ENCODE assay signal across 18 mouse cellular contexts in genomic region chr7:36796392-36797187, GRCm38 (mm10).
DNase-seq lines count a peak whose midpoint lies in the region; ATAC-seq and TF ChIP-seq lines count a peak whose summit lies in the region.
"Had no signal": no experiment of that assay in that cellular context is flagged by ENCODE, and none has a peak within 500 bp of the region (broad histone marks: within the 10 kb centered on the region; RNA-seq: fewer than 3 reads in every experiment).

No protein-coding gene starts in this region.

- H3K9ac ChIP-seq in kidney, embryonic 15.5 days = no peak overlapping the region
- no peak overlapping the region for H3K9ac ChIP-seq in ES-E14 (ENCODE audit: insufficient read depth, low read depth, low read length, poor library complexity, severe bottlenecking)
- no peak overlapping the region for H3K9ac ChIP-seq in embryonic facial prominence, embryonic 11.5 days (replicated peaks; ENCODE audit: low read length)
- H3K9ac ChIP-seq in limb, embryonic 14.5 days (ENCODE audit: low read depth, low read length, severe bottlenecking) = no peak overlapping the region
- H3K9ac ChIP-seq: forebrain, embryonic 13.5 days; hindbrain, embryonic 14.5 days; liver, embryonic 13.5 days had no signal

- H3K4me1 ChIP-seq in kidney, embryonic 15.5 days = no peaks in the 10 kb centered on the region
- no peaks in the 10 kb centered on the region for H3K4me1 ChIP-seq in kidney, adult 2 months (ENCODE audit: control insufficient read depth, insufficient read depth, low read length)
- peaks cover 0 to 2% of the 10 kb centered on the region in 2 experiments; a peak in 1 of 4 replicates for H3K4me1 ChIP-seq in ES-E14 (ENCODE audit: control insufficient read depth in 2 of 2, insufficient read depth in 2 of 2, low read length in 2 of 2, poor library complexity in 1 of 2)
- H3K4me1 ChIP-seq in embryonic facial prominence, embryonic 11.5 days (ENCODE audit: control insufficient read depth, insufficient read depth, low read length) = no peaks in the 10 kb centered on the region
- no peaks in the 10 kb centered on the region for H3K4me1 ChIP-seq in limb, embryonic 14.5 days (ENCODE audit: control insufficient read depth, insufficient read depth, low read length)
- H3K4me1 ChIP-seq: forebrain, embryonic 13.5 days; liver, embryonic 13.5 days had no signal

- no peaks in the 10 kb centered on the region for H3K27me3 ChIP-seq in kidney, embryonic 15.5 days
- H3K27me3 ChIP-seq in kidney, adult 2 months (replicated peaks; ENCODE audit: control insufficient read depth, insufficient read depth, low read length) = no peaks in the 10 kb centered on the region
- no peaks in the 10 kb centered on the region for H3K27me3 ChIP-seq in embryonic facial prominence, embryonic 11.5 days (ENCODE audit: control insufficient read depth, insufficient read depth, low read length)
- no peaks in the 10 kb centered on the region for H3K27me3 ChIP-seq in limb, embryonic 14.5 days (ENCODE audit: control insufficient read depth, insufficient read depth, low read length)
- H3K27me3 ChIP-seq: forebrain, embryonic 13.5 days; liver, embryonic 13.5 days had no signal

- no peak overlapping the region for H3K4me3 ChIP-seq in kidney, embryonic 15.5 days (replicated peaks)
- no peak overlapping the region for H3K4me3 ChIP-seq in kidney, adult 2 months (ENCODE audit: insufficient read depth, low read depth, low read length)
- no peak overlapping the region for H3K4me3 ChIP-seq in ES-E14 (ENCODE audit: insufficient read depth in 1 of 2, low read depth in 1 of 2, low read length in 2 of 2, poor library complexity in 1 of 2, severe bottlenecking in 1 of 2)
- no peak overlapping the region for H3K4me3 ChIP-seq in embryonic facial prominence, embryonic 11.5 days (ENCODE audit: low read depth, low read length)
- no peak overlapping the region for H3K4me3 ChIP-seq in limb, embryonic 14.5 days (replicated peaks; ENCODE audit: low read length)
- H3K4me3 ChIP-seq: forebrain, embryonic 13.5 days; liver, embryonic 13.5 days had no signal

- 76% methylated on average over 15 of the region's 15 CpGs for WGBS in kidney, embryonic 15.5 days
- 69% methylated on average over 15 of the region's 15 CpGs for WGBS in kidney, adult 2 months
- WGBS in embryonic facial prominence, embryonic 11.5 days = 82% methylated on average over 15 of the region's 15 CpGs
- WGBS in limb, embryonic 14.5 days = 87% methylated on average over 15 of the region's 15 CpGs

- H3K36me3 ChIP-seq in kidney, embryonic 15.5 days = no peaks in the 10 kb centered on the region
- no peaks in the 10 kb centered on the region for H3K36me3 ChIP-seq in kidney, adult 2 months (ENCODE audit: control insufficient read depth, insufficient read depth, low read length)
- no peaks in the 10 kb centered on the region for H3K36me3 ChIP-seq in ES-E14 (ENCODE audit: control insufficient read depth, insufficient read depth, low read length, poor library complexity, severe bottlenecking)
- H3K36me3 ChIP-seq in embryonic facial prominence, embryonic 11.5 days (replicated peaks; ENCODE audit: control insufficient read depth, insufficient read depth, low read depth, low read length) = no peaks in the 10 kb centered on the region
- H3K36me3 ChIP-seq in limb, embryonic 14.5 days (ENCODE audit: control insufficient read depth, insufficient read depth, low read length) = no peaks in the 10 kb centered on the region
- H3K36me3 ChIP-seq: liver, embryonic 13.5 days had no signal

- peak; percentile 75 for ATAC-seq in kidney, embryonic 15.5 days (replicated peaks; ENCODE audit: low FRiP score)
- ATAC-seq in embryonic facial prominence, embryonic 11.5 days (replicated peaks; ENCODE audit: insufficient number of reproducible peaks, low FRiP score, low TSS enrichment, low read depth) = peak; percentile 89
- peak; percentile 87 for ATAC-seq in limb, embryonic 14.5 days (ENCODE audit: low FRiP score, low read depth)
- ATAC-seq: forebrain, embryonic 13.5 days had no signal

- H3K9me3 ChIP-seq in kidney, embryonic 15.5 days (replicated peaks) = no peaks in the 10 kb centered on the region
- H3K9me3 ChIP-seq in ES-E14 (ENCODE audit: control insufficient read depth, insufficient read depth, low read depth, low read length) = no peaks in the 10 kb centered on the region
- H3K9me3 ChIP-seq in embryonic facial prominence, embryonic 11.5 days (replicated peaks; ENCODE audit: control insufficient read depth, low read length) = no peaks in the 10 kb centered on the region
- H3K9me3 ChIP-seq in limb, embryonic 14.5 days (ENCODE audit: control insufficient read depth, low read length) = no peaks in the 10 kb centered on the region
- H3K9me3 ChIP-seq: forebrain, embryonic 13.5 days; liver, embryonic 13.5 days had no signal

- DNase-seq in kidney, adult 2 months = no peak
- DNase-seq in ES-E14 (ENCODE audit: low read depth, low spot score) = peak; percentile 11
- DNase-seq in embryonic facial prominence, embryonic 11.5 days (ENCODE audit: low spot score) = peak; percentile 5
- peak; percentile 16 for DNase-seq in limb, embryonic 14.5 days (ENCODE audit: low spot score)
- DNase-seq in left cerebral cortex, adult 18-20 months (ENCODE audit: low spot score in 2 of 2) = no peak
- no peak for DNase-seq in ovary, postnatal 36 days (ENCODE audit: low spot score)
- DNase-seq in spleen, postnatal 14 days (ENCODE audit: low spot score in 2 of 2) = no peak
- DNase-seq: cerebellum, postnatal 25 days; heart, postnatal 10 days; kidney, adult 9 months; liver, embryonic 13.5 days; lung, postnatal 36 days; midbrain, embryonic 14.5 days; right cerebral cortex, postnatal 14 days; thymus, postnatal 25 days had no signal

- in situ Hi-C loops in ES-E14 (cut with MboI; ENCODE audit: low sequenced_read_pairs in 2 of 2, unreplicated experiment in 2 of 2) = no loop called here

- no peak overlapping the region for H3K4me2 ChIP-seq in kidney, embryonic 15.5 days
- H3K4me2 ChIP-seq in embryonic facial prominence, embryonic 11.5 days (ENCODE audit: low read depth, low read length) = no peak overlapping the region
- no peak overlapping the region for H3K4me2 ChIP-seq in limb, embryonic 14.5 days (replicated peaks; ENCODE audit: low read depth, low read length, severe bottlenecking)
- H3K4me2 ChIP-seq: forebrain, embryonic 13.5 days; hindbrain, embryonic 14.5 days; liver, embryonic 13.5 days had no signal

- TF ChIP-seq CTCF in kidney, adult 2 months (conservative IDR thresholded peaks at IDR 0.05; ENCODE audit: insufficient read depth, insufficient read length, low read depth, low read length) = no peak

- no peak overlapping the region for H3K27ac ChIP-seq in kidney, embryonic 15.5 days
- no peak overlapping the region for H3K27ac ChIP-seq in kidney, adult 2 months (ENCODE audit: insufficient read depth, low read depth, low read length)
- no peak overlapping the region for H3K27ac ChIP-seq in ES-E14 (ENCODE audit: insufficient read depth, low read depth, low read length, poor library complexity, severe bottlenecking)
- no peak overlapping the region for H3K27ac ChIP-seq in embryonic facial prominence, embryonic 11.5 days (replicated peaks; ENCODE audit: low read depth, low read length)
- H3K27ac ChIP-seq in limb, embryonic 14.5 days (replicated peaks; ENCODE audit: low read depth, low read length) = no peak overlapping the region
- H3K27ac ChIP-seq: forebrain, embryonic 13.5 days; hindbrain, embryonic 14.5 days; liver, embryonic 13.5 days had no signal

- no peak for TF ChIP-seq POLR2A in kidney, adult 2 months (IDR thresholded peaks at IDR 0.05; ENCODE audit: low read depth, low read length)
- TF ChIP-seq POLR2A in limb, embryonic 14.5 days (IDR thresholded peaks at IDR 0.05; ENCODE audit: borderline replicate concordance, extremely low read depth, insufficient read depth, insufficient read length) = no peak

TF ChIP-seq in ES-E14, 5 proteins besides CTCF, POLR2A, EP300 and RAD21:
- no peak for TF ChIP-seq ZNF384 (IDR thresholded peaks at IDR 0.05; ENCODE audit: low read depth, low read length)
- no peak for TF ChIP-seq ZC3H11A (IDR thresholded peaks at IDR 0.05; ENCODE audit: borderline replicate concordance, low read depth, low read length)
- no peak for TF ChIP-seq HCFC1 (IDR thresholded peaks at IDR 0.05; ENCODE audit: borderline replicate concordance, insufficient read depth, low read length)
- no peak for TF ChIP-seq MAFK (IDR thresholded peaks at IDR 0.05; ENCODE audit: insufficient read depth, low read depth, low read length)
- no peak for TF ChIP-seq CHD2 (IDR thresholded peaks at IDR 0.05; ENCODE audit: low read depth, low read length)

Comparison
In these comparisons a context has a peak if more than half of its experiments do, and no peak if none do; other contexts are left out.
1. DNase-seq: peak in ES-E14 (single experiment), embryonic facial prominence, embryonic 11.5 days (single experiment) and limb, embryonic 14.5 days (single experiment); none in kidney, adult 2 months (single experiment), left cerebral cortex, adult 18-20 months (0 of 2), ovary, postnatal 36 days (single experiment) and spleen, postnatal 14 days (0 of 2).
2. Peak in every context shown above with its lines, with median percentiles within 50 percentile points of each other: ATAC-seq.